Mouse (Mus musculus): Measurements from ENCODE around the gene Actg2. TPM values are rescaled to one million over a fixed set of nuclear protein-coding genes. Genes with fewer than 3 reads are reported as not detected.

Gene Actg2
- polyA plus RNA-seq, 1 experiment from 2014 or later, result 10.7 TPM

GRCm38 (mm10) chr6:83496753-83497710 lies 39.0 kb downstream of the Actg2 start:
- Histone ChIP-seq H3K27me3 (ENCODE audit: control insufficient read depth, insufficient read depth, low read length) (no peaks in the 10 kb centered on the region), H3K9ac (ENCODE audit: low read depth, low read length) (peak overlapping the region; percentile 50; the same call in 1 of the 2 replicates), H3K4me3 (ENCODE audit: low read depth, low read length) (no peak overlapping the region), H3K36me3 (ENCODE audit: control insufficient read depth, insufficient read depth, low read length) (peaks cover 4% of the 10 kb centered on the region; the same call in 1 of the 2 replicates), H3K27ac (ENCODE audit: low read depth, low read length) (no peak overlapping the region), H3K4me1 (ENCODE audit: control insufficient read depth, insufficient read depth, low read length) (0 out of 2 replicates have a peak, but pooled peaks cover 7% of the 10 kb centered on the region), H3K4me2 (no peak overlapping the region), H3K9me3 (replicated peaks; ENCODE audit: control insufficient read depth, low read length) (no peaks in the 10 kb centered on the region)
- 76% methylated on average over 22 of the region's 22 CpGs for WGBS (ENCODE audit: insufficient replicate concordance)
- no peak for ATAC-seq (replicated peaks; ENCODE audit: insufficient number of reproducible peaks, low FRiP score, low TSS enrichment)

GRCm38 (mm10) chr6:83496009-83496752 lies 39.9 kb downstream of the Actg2 start:
- no peaks in the 10 kb centered on the region for H3K9me3 ChIP-seq (replicated peaks; ENCODE audit: control insufficient read depth, low read length)
- H3K36me3 ChIP-seq (ENCODE audit: control insufficient read depth, insufficient read depth, low read length), result peaks cover 4% of the 10 kb centered on the region; the same call in 1 of the 2 replicates
- H3K9ac ChIP-seq (ENCODE audit: low read depth, low read length), result no peak overlapping the region
- no peak overlapping the region for H3K4me3 ChIP-seq (ENCODE audit: low read depth, low read length)
- H3K27me3 ChIP-seq (ENCODE audit: control insufficient read depth, insufficient read depth, low read length), result no peaks in the 10 kb centered on the region
- no peak overlapping the region for H3K27ac ChIP-seq (ENCODE audit: low read depth, low read length)
- no peak for ATAC-seq (replicated peaks; ENCODE audit: insufficient number of reproducible peaks, low FRiP score, low TSS enrichment)
- 0 out of 2 replicates have a peak, but pooled peaks cover 4% of the 10 kb centered on the region for H3K4me1 ChIP-seq (ENCODE audit: control insufficient read depth, insufficient read depth, low read length)
- no peak overlapping the region for H3K4me2 ChIP-seq
- 87% methylated on average over 9 of the region's 9 CpGs for WGBS (ENCODE audit: insufficient replicate concordance)

- Histone ChIP-seq H3K9me3 (replicated peaks; ENCODE audit: control insufficient read depth, low read length) (no peaks in the 10 kb centered on the region), H3K27me3 (ENCODE audit: control insufficient read depth, insufficient read depth, low read length) (no peaks in the 10 kb centered on the region), H3K27ac (ENCODE audit: low read depth, low read length) (no peak overlapping the region), H3K4me2 (no peak overlapping the region), H3K9ac (ENCODE audit: low read depth, low read length) (no peak overlapping the region), H3K36me3 (ENCODE audit: control insufficient read depth, insufficient read depth, low read length) (peaks cover 17% of the 10 kb centered on the region), H3K4me3 (ENCODE audit: low read depth, low read length) (no peak overlapping the region), H3K4me1 (ENCODE audit: control insufficient read depth, insufficient read depth, low read length) (no peaks in the 10 kb centered on the region)
- no peak for ATAC-seq (replicated peaks; ENCODE audit: insufficient number of reproducible peaks, low FRiP score, low TSS enrichment)
- WGBS (ENCODE audit: insufficient replicate concordance), result 59% methylated on average over 4 of the region's 4 CpGs
Observed at GRCm38 (mm10) chr6:83490622-83491021, 45.4 kb downstream of the Actg2 start.

GRCm38 (mm10) chr6:83488200-83488599 lies 47.9 kb downstream of the Actg2 start:
- no peaks in the 10 kb centered on the region for H3K27me3 ChIP-seq (ENCODE audit: control insufficient read depth, insufficient read depth, low read length)
- 91% methylated on average over 5 of the region's 5 CpGs for WGBS (ENCODE audit: insufficient replicate concordance)
- no peak overlapping the region for H3K27ac ChIP-seq (ENCODE audit: low read depth, low read length)
- no peak for ATAC-seq (replicated peaks; ENCODE audit: insufficient number of reproducible peaks, low FRiP score, low TSS enrichment)
- no peaks in the 10 kb centered on the region for H3K4me1 ChIP-seq (ENCODE audit: control insufficient read depth, insufficient read depth, low read length)
- H3K4me2 ChIP-seq, result no peak overlapping the region
- H3K36me3 ChIP-seq (ENCODE audit: control insufficient read depth, insufficient read depth, low read length), result peaks cover 23% of the 10 kb centered on the region
- H3K4me3 ChIP-seq (ENCODE audit: low read depth, low read length), result no peak overlapping the region
- H3K9me3 ChIP-seq (replicated peaks; ENCODE audit: control insufficient read depth, low read length), result no peaks in the 10 kb centered on the region
- H3K9ac ChIP-seq (ENCODE audit: low read depth, low read length), result no peak overlapping the region

GRCm38 (mm10) chr6:83487298-83487697 lies 48.8 kb downstream of the Actg2 start:
- no peaks in the 10 kb centered on the region for H3K4me1 ChIP-seq (ENCODE audit: control insufficient read depth, insufficient read depth, low read length)
- H3K9me3 ChIP-seq (replicated peaks; ENCODE audit: control insufficient read depth, low read length), result no peaks in the 10 kb centered on the region
- H3K4me3 ChIP-seq (ENCODE audit: low read depth, low read length), result no peak overlapping the region
- no peak overlapping the region for H3K9ac ChIP-seq (ENCODE audit: low read depth, low read length)
- 86% methylated on average over 4 of the region's 4 CpGs for WGBS (ENCODE audit: insufficient replicate concordance)
- no peak overlapping the region for H3K27ac ChIP-seq (ENCODE audit: low read depth, low read length)
- ATAC-seq (replicated peaks; ENCODE audit: insufficient number of reproducible peaks, low FRiP score, low TSS enrichment), result no peak
- H3K27me3 ChIP-seq (ENCODE audit: control insufficient read depth, insufficient read depth, low read length), result no peaks in the 10 kb centered on the region
- peaks cover 21% of the 10 kb centered on the region for H3K36me3 ChIP-seq (ENCODE audit: control insufficient read depth, insufficient read depth, low read length)
- H3K4me2 ChIP-seq, result no peak overlapping the region

- 64% methylated on average over 4 of the region's 4 CpGs for WGBS (ENCODE audit: insufficient replicate concordance)
- Histone ChIP-seq H3K4me3 (ENCODE audit: low read depth, low read length) (no peak overlapping the region), H3K4me2 (no peak overlapping the region), H3K27me3 (ENCODE audit: control insufficient read depth, insufficient read depth, low read length) (no peaks in the 10 kb centered on the region), H3K36me3 (ENCODE audit: control insufficient read depth, insufficient read depth, low read length) (peaks cover 26% of the 10 kb centered on the region), H3K9ac (ENCODE audit: low read depth, low read length) (no peak overlapping the region), H3K27ac (ENCODE audit: low read depth, low read length) (no peak overlapping the region), H3K9me3 (replicated peaks; ENCODE audit: control insufficient read depth, low read length) (no peaks in the 10 kb centered on the region), H3K4me1 (ENCODE audit: control insufficient read depth, insufficient read depth, low read length) (no peaks in the 10 kb centered on the region)
- no peak for ATAC-seq (replicated peaks; ENCODE audit: insufficient number of reproducible peaks, low FRiP score, low TSS enrichment)
Observed at GRCm38 (mm10) chr6:83485854-83486253, 50.2 kb downstream of the Actg2 start.

- WGBS (ENCODE audit: insufficient replicate concordance), result 93% methylated on average over 7 of the region's 7 CpGs
- Histone ChIP-seq H3K36me3 (ENCODE audit: control insufficient read depth, insufficient read depth, low read length) (peaks cover 23% of the 10 kb centered on the region), H3K27me3 (ENCODE audit: control insufficient read depth, insufficient read depth, low read length) (no peaks in the 10 kb centered on the region), H3K9ac (ENCODE audit: low read depth, low read length) (no peak overlapping the region), H3K4me3 (ENCODE audit: low read depth, low read length) (no peak overlapping the region), H3K4me2 (no peak overlapping the region), H3K9me3 (replicated peaks; ENCODE audit: control insufficient read depth, low read length) (no peaks in the 10 kb centered on the region), H3K4me1 (ENCODE audit: control insufficient read depth, insufficient read depth, low read length) (no peaks in the 10 kb centered on the region), H3K27ac (ENCODE audit: low read depth, low read length) (no peak overlapping the region)
- ATAC-seq (replicated peaks; ENCODE audit: insufficient number of reproducible peaks, low FRiP score, low TSS enrichment), result no peak
Observed at GRCm38 (mm10) chr6:83483776-83484175, 52.3 kb downstream of the Actg2 start.

GRCm38 (mm10) chr6:83482418-83483085 lies 53.5 kb downstream of the Actg2 start:
- ATAC-seq (replicated peaks; ENCODE audit: insufficient number of reproducible peaks, low FRiP score, low TSS enrichment), result no peak
- H3K4me2 ChIP-seq, result no peak overlapping the region
- no peaks in the 10 kb centered on the region for H3K4me1 ChIP-seq (ENCODE audit: control insufficient read depth, insufficient read depth, low read length)
- H3K27ac ChIP-seq (ENCODE audit: low read depth, low read length), result no peak overlapping the region
- H3K9me3 ChIP-seq (replicated peaks; ENCODE audit: control insufficient read depth, low read length), result no peaks in the 10 kb centered on the region
- no peak overlapping the region for H3K4me3 ChIP-seq (ENCODE audit: low read depth, low read length)
- 58% methylated on average over 10 of the region's 10 CpGs for WGBS (ENCODE audit: insufficient replicate concordance)
- no peak overlapping the region for H3K9ac ChIP-seq (ENCODE audit: low read depth, low read length)
- H3K36me3 ChIP-seq (ENCODE audit: control insufficient read depth, insufficient read depth, low read length), result peaks cover 26% of the 10 kb centered on the region
- no peaks in the 10 kb centered on the region for H3K27me3 ChIP-seq (ENCODE audit: control insufficient read depth, insufficient read depth, low read length)
